Mouse (Mus musculus): ENCODE data around the gene Zfhx3.
A peak's percentile ranks its signal among the peaks of the same experiment; 100 is the strongest.

Zfhx3 gene

DNA sequence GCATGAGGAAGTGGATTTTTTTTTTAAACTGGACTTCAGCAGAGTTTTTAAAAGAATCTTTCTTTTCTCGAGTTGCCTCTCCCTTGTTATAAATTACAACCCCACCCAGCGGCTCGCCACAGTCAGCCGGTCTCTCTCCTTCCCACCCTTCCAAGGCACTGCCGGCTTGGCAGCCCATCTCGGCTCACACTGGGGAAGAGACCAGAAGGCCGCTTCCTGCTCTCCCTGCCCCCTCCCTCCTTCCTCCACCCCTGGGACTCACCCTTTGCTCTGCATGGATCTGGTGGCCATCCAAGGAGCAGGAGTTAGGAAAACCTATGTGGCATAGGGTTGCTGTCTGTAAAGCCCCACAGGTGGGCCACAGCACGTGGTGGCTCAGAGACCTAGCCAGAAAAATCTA is 705.1 kb downstream of the Zfhx3 start:
- peak in 1 of 2 experiments; percentile 0 for DNase-seq (ENCODE audit: low spot score in 2 of 2)

DNA sequence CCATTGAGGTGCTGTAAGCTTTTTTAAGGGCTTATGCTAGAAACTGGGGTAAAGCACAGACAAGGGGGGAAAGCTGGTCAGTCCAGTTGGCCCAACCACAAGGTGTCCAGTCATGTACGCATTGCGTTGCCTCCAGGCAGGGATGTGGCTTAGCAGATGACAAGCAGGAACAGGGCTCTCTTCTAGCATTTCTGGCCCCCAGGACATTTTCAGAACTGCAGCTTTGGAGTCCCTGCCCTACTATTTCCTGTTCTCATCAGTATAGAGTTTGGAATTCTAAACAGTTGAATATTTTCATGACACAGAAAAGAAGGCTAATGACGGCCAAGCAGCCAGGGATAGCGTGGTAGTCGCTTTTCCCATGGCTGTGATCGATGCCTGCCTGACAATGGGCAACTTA is 706.5 kb downstream of the Zfhx3 start:
- no peak for DNase-seq (ENCODE audit: low spot score in 2 of 2)

DNA sequence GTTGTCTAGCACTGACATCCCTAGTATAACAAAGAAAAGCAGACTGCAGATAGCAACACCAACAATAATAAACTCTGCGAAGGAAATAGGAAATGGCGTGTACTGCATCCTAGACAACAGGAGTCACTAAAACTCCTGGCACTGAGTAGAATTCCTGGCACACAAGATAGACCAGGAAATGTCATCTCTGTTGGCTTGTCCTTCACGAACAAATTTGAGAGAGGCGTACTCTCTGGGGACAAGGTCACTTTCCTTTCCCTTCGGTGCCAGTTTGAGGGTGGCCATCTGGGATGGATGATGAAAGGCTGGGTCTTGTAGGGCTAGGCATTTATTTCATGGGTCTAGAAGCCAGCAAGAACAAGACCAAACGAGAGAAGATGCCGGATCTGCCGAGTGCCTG is 708.4 kb downstream of the Zfhx3 start:
- no peak for DNase-seq (ENCODE audit: low spot score in 2 of 2)

DNA sequence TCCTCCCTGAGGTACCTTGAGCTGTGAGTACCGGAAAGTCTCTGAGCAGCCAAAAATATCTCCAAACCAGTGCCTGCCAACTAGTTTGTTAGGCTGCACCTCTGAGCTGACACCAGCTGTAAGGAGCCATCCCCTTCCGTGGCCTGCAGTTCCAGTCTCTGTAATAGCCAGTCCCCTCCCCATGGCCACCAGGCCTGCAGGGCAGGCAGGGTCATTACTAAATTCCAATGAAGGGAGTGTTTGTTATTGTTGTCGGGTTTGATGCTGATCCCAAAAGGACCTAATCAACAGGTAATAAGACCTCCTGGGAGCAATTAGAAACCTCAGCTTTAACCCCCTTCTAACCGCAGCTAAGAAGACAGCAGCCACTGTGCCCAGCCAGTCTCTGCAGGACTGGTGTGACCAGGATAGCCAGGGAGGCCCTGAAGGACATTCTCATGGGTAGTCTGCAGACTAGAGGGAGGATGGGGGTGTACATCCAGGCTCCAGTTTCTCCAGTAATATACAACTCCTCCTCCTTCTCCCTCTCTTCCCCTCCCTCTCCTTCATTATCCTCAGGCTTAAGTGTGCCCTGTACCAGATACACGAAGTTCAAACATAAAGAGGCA is 719.1 kb downstream of the Zfhx3 start:
- DNase-seq (ENCODE audit: low spot score in 2 of 2), result no peak

DNA sequence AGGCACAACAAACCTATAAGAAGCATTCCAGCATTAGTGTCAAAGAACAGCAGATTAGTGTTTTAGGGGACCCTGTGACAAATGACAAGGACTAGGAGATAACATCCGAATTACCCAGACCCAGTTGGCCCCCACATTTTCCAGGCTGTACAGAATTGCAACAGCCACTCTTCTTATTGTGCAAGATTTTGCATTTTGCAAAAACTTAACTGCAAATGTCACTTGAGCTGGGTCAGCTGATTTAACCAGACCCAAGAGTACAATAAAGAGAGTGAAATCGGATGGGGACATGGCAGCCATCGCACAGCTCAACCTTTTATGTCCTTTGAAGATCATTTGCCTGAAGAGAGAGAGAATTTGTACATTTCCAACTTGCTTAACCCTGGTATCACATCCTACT is 720.3 kb downstream of the Zfhx3 start:
- DNase-seq (ENCODE audit: low spot score in 2 of 2), result no peak

DNA sequence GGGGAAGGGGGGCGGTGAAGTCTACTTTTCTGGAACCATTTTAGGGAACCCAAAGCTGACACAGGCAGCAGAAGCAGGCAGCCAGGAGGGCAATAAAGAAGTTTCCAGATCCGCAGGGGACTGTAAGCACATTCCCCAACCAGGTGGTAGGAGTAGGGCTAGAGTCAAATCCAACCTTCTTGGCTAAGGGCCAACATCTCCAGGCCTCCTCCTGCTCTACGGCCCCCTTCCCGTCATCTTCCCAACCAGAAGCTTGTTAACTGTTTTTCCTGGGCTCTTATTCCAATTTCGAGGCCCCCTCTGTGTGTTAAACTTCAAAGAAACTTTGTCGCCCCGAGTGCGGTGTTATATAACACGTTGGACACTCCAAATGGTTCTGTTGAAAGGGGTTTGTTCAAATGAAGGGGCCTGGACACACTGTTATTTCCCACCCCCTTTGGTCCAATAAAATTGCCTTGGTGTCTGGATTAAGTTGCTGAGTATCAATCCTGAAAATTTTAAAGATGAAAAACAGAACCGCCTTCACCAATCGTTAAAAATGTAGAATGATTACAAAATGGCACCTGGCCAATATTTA is 729.6 kb downstream of the Zfhx3 start:
- DNase-seq (ENCODE audit: low spot score in 2 of 2), result no peak

DNA sequence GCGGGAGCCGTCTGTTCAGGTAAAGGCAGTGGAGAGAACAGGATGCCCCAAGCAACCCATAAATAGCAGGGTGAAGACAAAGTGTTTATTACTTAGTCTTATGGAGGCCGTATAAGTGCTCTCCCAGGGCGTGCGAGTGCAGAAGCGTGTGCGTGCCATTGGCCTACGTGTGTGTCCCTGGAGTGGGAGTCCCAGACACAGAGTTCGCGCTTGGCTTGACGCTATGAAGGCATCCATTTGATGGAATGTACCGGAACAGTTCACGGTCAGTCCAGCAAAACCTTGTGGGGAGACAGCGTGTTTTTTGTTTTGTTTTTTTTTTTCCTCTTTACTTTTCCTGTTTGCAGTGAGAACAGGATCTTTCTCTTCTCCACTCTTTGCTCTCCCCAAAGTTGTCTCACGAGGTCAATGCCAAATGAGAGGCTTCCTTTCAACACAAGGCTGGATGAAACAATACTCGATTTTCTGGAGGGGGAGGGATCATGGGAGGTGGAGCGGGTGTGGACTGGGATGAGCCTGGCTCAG is 732.6 kb downstream of the Zfhx3 start:
- DNase-seq (ENCODE audit: low spot score in 2 of 2), result no peak

DNA sequence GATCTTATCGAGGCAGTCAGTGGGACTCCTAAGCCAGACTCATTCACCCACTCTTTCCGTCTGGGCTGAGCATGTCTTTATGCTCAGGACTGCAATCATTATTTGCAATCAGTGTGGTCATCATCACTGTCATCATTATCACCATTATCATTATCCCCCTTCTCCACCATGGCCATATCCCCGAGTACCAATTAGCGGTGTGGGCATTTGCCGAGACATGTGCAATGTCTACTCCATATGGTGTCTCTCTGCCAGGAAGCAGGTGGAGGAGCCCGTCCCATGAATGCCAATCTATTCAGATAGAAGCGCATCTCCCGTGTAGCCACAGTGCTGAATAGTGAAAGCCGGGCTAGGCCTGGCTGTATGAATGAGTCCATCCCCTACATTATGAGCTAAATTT is 747.2 kb downstream of the Zfhx3 start:
- DNase-seq (ENCODE audit: low spot score in 2 of 2), result no peak

DNA sequence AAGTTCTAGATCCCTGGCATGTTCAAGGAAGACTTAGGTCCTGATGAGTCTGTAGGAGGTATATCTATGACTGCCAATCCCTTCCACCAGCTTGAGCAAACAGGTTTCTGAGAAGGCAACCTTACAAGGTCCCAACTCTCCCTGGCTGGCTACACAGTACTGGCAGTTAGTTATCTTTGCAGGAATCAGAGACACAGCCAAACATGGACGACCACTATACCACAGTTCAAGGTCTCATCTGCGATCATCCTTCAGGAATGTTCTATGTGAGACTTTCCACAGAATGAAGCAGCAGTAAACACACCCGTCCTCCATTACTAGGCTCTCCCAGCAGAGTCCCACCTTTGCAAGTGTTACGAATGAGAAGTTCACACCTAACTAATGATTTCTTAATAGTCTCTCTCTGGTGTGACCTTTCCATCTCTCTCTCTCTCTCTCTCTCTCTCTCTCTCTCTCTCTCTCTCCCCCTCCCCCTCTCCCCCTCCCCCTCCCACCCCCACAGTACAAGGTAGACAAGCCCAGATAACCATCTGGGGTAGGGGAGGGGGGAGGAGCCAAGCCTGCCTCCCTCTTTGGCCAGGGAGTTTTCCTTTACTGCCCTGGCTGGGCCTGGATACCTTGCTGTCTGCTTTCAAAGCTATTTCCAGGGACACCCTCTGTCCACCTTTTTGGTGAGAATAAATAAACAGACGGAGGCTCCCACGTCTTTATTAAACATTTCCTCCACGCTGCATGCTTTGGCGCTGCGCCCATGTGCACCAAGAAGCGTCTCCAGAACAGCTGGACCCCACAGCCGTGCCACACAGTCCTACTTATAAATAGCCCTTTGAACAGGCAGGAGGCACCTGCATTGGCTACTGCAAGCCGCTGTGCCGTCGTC is 748.4 kb downstream of the Zfhx3 start:
- DNase-seq (ENCODE audit: low spot score in 2 of 2), result no peak

DNA sequence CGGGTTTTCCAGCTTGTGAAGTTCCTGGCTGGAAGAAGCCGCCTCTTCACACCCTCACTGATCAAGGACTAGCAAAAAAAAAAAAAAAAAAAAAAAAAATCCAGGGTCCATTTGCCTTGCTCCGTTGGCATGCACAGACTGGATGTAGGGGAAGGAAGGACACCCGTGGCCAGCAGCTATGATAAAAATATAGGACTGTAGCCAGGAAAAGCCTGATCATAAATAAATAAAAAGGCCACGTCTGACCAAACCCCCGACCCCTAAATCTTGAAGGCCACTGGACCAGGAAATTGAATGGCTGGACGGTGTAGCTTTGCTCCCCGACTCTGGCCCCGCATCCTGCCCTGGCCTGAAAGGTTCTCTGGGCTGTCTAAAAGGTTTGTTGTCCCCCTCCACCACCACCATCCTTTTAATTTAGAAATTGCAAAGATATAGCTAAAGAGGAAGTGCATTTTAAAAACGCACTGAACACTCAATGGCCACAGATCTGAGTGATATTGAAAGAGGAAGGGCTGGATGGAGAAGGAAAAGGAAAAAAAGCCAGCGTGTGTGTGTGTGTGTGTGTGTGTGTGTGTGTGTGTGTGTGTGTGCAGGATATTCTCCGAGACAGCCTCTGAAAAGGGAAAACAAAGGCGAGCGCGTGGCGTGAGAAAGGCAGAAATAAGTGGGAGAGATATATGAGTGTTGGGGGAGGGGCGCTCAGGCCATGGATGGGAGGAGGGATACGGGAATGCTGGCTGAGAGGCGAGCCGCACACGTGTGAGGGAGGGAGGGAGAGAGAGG is 749.2 kb downstream of the Zfhx3 start:
- DNase-seq (ENCODE audit: low spot score in 2 of 2), result no peak

DNA sequence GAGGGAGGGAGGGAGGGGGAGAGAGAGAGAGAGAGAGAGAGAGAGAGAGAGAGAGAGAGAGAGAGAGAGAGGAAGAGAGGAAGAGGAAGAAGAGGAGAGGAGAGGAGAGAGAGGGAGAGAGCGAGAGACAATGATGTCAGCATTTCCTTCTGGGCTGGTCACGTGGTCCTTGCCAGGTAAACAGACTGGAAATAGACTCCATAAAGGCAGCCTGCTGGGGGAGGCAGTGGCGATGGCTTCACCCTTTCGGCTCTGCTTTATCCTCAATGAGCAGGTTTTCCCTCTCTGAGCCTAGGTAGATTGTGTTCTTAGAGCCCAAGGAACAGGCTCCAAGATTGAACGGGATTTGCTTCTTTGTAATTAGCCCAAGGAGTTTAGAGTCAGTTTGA is 749.8 kb downstream of the Zfhx3 start:
- no peak for DNase-seq (ENCODE audit: low spot score in 2 of 2)

DNA sequence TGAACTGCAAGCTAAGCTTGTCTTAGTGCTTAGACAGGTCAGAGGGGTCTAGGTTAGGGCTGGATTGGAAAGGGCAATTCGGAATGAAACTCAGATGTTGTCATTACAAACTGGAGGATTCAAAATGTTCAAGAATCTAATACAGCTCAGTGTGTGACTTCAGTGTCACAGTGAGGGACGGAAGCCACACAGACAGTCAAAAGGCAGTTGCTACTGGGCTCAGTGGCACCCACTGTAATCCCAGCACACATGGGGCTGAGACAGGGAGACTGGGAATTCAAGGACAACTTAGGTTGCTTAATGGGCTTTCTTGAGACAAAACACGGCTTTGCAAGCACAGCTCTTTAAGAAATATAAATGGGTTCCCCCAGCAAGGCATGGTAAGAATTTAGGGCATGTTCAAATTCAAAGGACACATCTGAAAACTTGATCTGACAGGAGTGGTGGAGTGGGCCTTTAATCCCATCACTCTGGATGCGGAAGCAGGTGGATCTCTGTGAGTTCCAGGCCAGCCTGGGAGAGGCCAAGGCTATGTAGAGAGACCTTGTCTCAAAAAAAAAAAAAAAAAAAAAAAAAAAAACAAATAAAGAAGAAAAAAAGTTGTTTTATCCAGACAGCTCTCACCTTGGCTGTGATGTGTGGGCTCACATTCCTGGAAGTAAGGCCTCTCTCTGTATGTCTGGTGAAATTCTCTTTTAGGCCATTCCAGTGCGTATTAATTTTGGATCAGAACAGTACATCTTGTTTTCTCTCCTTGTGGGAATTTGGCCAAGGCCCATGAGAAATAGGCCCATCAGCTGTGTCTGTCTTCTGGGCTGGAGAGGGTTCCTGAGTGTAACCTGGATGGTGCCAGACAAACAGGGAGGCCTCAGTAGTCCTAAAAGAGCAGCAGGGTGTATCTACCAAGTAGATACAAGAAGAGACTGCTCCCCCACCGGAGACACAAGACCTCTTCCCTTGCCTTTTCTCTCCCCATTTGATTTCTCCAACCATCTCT is 750.5 kb downstream of the Zfhx3 start:
- no peak for DNase-seq (ENCODE audit: low spot score in 2 of 2)

DNA sequence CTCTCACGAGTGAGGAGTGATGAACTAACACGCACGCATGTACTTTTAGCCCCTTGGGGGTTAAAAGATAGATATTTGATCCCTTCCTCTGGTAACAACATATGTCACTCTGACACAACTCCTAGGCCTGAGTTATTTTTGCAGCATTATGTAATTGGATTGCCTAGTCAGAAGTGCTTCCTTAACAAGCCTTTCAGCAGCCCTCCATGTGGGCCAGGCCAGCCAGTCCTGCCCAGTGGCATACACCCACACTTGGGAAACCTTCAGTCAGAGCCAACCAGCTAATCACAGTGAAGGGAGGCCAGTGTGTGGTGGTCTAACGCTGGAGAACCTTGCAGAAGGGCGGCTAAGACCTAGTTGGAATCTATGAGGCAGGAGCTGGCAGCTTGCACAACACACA is 751.4 kb downstream of the Zfhx3 start:
- no peak for DNase-seq (ENCODE audit: low spot score in 2 of 2)

DNA sequence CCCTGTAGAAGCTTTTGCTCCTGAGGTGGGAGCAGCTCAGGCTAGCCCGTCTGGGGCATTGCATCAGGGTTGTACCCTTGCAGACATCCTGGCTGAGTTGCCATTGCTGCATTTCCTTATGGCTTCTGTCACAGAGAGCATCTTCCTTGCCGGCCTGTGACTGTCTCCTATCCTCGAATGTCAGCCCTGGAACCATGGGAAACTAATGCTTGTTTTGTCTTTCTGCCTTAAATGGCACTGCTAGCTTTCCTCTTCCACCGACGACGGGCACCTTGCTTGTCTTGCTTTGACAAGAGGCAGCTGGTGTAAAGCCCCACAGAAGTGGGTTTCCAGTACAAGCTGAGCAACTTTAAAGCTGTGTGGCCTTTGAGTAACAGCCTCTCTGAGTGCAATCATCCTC is 752.1 kb downstream of the Zfhx3 start:
- DNase-seq (ENCODE audit: low spot score in 2 of 2), result no peak

DNA sequence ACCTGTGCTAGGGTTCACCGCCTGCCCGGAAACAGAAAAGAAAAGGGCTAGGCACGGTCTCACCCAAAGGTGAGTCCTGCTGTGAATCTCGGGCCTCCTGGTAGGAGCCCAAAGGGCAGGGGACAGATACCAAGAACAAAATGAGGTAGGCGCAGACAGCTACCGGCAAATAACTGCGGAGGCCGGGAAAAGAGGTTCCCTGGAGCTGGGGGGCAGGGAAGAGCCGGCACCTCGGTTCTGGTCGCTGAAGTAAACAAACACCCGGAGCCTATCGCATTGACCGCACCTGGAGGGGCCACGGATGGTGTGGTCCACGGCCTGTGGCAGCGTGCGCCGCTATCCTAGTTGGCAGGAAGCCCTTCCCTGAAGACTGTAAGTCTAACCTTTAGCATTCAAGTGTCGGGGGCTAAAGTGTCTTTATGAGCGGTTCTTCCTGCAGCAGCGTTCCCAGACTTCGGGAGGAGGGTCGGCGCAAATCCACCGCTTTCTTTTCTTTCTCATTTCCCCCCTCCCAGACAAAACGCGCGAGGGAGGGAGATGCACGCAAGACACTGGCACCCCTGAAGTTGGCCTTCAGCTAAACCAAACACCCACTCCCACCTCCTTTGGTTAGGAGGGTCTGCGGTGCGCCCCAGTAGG is 752.9 kb downstream of the Zfhx3 start:
- no peak for DNase-seq (ENCODE audit: low spot score in 2 of 2)

DNA sequence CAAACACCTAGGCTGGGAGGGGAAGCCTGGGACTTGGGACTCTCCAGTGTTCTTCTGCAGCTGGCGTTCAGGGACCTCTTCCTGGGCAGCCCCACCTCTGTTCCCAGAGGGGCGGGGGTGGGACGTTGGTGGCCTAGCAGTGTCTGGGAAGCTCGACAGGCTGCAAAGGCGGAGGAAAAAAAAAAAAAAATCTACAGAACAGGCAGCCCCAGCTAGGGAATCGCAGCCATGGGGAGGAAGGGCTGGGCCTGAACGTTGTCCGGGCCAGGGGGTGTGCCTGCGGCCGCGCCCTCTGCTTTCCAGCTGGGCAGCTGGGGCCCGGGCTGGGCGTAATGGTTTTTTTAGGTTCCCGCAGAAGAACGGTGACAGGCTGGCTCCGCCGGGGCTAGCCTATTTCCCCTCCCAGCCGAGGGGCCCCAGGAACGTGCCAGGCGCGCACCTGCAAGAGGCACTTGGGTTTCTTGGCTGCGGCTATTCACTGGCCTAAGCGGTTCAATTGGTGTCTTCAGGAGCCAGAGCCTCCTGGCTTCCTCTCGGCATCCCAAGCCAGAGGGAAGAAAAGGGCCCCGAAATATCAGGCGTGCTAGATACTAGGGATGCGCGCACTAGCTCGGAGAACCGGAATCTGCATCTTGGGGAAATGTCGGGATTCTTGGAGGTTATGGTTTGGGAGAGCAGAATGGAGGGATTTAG is 753.6 kb downstream of the Zfhx3 start:
- no peak for DNase-seq (ENCODE audit: low spot score in 2 of 2)

DNA sequence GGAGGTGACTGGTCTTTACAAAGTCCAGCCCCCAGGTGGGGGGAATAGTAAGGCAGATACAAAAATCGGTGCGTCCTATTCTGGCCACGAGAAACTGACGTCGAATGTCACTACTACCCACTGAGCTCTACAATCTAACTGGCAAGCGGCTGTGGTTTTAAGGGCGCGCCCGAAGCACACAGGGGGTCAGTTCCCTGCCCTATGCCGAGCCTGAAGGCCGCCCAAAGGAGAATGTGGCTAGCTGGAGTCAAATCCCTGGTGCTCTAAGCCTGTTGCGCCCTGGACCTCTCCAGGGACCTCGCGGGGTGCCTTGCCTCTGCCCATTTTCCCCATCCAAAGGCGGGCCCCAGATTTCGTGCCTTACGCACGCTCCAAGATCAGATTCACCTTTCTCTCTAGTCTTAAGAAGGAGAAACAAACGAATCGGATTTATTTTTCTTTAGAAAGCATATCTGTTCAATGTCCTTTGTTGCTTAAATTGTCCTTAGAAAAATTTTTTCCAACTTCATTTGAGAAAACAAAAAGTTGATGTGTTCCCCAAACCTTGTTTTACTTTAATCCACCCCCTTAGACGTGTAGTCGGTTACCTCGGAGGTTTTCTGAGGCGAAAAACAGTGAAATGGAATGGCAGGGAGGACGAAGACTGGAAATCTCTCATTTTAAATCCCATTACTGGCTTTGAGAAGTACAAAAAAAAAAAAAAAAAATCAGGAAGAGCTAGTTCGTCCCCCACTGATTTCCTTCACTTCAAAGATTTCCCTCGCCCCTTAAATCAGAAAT is 754.4 kb downstream of the Zfhx3 start:
- DNase-seq (ENCODE audit: low spot score in 2 of 2), result no peak

DNA sequence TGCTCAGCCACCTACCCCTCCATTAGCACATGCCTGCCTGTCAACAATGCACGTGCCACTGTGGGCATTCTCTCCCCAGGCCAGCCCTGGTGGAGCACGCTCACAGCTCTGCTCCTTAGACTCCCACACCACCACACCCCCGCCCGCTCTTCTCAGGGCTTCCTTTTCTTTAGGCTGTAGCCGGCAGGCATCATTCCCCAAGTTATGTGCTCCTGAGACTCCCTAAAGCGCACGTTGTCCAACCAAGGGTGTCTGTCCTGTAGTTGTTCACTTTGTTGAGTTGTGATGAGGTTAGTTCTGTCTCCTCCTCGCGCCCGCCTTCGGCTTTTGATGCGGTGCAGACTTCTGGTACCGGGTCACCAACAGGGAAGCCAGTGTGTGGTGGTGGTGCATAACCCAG is 755.1 kb downstream of the Zfhx3 start:
- no peak for DNase-seq (ENCODE audit: low spot score in 2 of 2)

DNA sequence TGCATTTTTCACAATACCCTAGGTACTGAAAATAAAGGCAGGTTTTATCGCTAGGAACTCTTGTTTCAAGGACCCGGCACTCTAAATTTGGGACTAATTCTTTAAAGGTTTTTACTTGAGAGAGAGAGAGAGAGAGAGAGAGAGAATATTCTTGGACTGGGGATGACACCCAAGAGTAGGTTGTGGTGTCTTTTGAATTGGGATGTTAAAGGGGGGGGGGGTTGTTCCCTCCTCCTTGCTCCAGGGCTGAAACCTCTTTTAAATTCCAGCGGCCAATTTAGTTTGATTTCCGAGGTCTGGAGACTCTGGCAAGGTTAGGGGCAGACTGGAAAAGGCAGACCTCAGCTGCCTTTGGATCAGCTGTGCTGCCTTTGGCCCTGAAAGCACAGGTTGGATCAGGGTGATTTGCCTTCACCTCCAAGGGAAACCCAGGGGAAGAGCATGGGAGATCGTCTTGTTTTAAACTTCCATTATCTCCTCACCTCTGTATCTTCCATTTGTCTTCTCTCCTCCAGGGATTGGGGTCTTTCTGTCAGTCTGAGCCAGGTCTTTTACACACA is 755.7 kb downstream of the Zfhx3 start:
- DNase-seq (ENCODE audit: low spot score in 2 of 2), result no peak

Measured in frontal cortex, postnatal 36 days (tissue).